Mouse (Mus musculus): Measurements from ENCODE around the gene Sin3a. TPM values are rescaled to one million over a fixed set of nuclear protein-coding genes. Genes with fewer than 3 reads are reported as not detected.

Gene Sin3a
- total RNA-seq (2021), result 10 to 100 TPM; 15.3 to 17.3 TPM
- long read RNA-seq, experiment 1, full-length matches to known transcripts, result 3 of 13 reads
- long read RNA-seq, experiment 1, partial matches to known transcripts, result 0 of 13 reads
- long read RNA-seq, experiment 1, other reads (novel, unspliced or antisense), result 10 of 13 reads
- long read RNA-seq, experiment 2, partial matches to known transcripts, result 1 of 3 reads
- long read RNA-seq, experiment 2, other reads (novel, unspliced or antisense), result 2 of 3 reads

DNA sequence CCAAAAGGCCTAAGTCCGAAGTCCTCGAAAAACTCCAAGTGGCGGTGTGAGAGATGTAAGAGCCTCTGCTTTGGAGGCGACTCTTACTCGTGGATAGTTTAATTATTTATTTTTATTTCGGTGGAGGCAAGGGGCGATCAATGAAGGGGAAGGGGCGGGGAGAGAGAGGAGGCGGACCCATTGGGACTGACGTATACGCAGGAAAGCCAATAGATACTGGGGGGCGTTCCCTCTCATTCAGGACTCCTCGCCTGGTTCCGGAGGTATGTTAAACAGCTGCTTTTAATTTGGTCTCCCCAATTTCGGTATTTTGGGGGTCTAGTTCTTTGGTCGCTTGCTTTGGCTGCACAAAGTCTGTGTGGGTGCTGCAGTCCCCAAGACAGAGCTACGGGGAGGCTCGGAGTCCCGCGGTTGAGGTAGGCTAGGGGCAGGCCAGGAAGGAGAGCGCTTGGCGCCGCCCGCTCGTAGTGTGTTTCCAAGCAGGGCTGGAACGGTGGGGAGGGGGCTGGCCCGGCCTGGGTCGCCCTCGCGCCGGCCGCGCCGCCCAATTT lies at the start of gene Sin3a:
Gene Sin3a, plus strand, starts transcription at position 240 of the 551 bp plus-strand sequence.
- peak; percentile 73 for DNase-seq (ENCODE audit: low spot score)

DNA sequence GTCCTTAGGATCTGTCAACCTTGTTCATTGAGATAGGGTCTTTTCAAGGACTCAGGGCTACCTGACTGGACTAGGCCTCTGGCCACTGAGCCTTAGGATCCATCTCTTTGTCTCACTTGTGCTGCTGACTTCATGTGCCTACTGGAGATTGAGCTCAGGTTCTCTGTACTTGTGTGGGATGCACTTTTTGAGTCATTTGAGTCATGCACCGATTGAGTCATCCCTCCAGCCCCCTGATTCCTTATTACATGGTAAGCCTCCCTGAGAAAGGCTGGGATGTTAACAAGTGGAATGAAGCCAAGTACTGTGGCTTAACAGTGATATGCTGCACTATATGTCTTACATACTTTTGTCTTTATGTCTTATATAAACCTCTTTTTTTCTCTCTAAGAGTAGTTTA lies 40.1 kb upstream of the Sin3a start:
- no peak for DNase-seq (ENCODE audit: low spot score)

DNA sequence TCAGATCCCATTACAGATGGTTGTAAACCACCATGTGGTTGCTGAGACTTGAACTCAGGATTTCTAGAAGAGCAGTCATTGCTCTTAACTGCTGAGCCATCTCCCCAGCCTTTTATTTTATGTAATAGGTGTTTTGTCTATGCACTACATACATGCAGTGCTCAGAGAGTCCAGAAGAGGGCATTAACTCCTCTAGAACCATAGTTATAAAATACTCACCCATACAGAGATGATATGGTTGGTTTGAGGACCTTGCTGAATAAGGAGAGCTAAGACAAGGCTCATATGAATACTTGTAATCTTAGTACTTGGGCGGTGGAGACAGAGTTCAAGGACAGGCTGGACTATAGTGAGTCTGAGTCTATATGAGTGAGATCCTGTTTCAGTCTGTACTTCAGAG lies 15.6 kb upstream of the Sin3a start:
- peak; percentile 73 for DNase-seq (ENCODE audit: low spot score)

DNA sequence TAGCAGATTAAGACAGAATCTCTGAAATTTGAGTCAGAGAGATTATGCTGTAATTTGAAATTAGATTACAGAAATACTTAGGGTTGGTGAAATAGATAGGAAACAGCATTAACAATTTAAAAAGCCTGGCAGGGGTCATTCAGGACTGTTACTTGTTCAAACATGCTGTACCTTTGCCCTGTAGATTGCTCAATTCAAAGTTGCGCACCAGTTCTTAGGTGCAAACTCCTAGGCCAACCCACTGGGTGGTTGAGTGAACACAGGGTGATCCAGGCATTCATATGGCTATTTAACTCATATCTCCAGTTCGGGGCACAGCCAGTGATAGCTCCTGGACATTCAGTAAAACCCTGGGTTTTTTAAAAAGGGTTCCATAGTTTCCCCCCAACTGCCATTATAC lies 7.7 kb upstream of the Sin3a start:
- no peak for DNase-seq (ENCODE audit: low spot score)

DNA sequence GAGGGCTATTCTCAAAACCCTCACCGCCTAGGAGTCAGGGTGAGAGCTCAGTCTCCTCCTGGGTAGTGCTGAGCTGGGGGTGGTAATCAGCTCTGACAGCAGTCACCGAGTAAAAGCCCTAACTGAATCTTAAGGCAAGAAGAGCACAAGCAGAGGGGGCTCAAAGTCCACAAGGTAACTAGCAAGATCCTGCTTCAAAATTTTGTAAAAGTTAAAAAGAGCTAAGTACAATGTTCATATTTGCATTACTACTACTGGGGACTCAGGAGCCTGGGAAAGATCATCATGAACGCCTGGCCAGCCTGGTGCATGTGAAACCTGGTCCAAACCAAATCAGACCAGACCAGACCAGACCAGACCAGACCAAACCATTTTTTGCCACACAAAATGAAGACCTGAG lies 3.6 kb upstream of the Sin3a start:
- DNase-seq (ENCODE audit: low spot score), result no peak

DNA sequence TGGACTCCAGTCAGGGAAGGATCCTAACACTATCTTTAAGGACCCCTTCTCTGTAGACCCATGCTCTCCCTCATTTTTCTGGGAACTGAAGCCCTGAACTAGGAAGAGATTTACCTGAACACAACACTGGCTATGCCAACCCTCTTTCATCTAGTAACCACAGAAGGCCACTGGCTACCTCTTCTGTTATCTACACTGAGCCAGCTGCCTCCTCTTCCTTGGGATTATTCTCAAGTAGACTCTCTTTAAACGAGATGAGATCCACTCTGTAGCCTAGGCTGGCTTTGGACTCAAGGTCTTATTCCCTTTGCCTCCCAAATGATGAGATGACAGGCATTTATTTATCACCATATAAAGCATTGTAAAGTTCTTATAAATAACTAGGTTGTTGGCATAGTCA lies 1.6 kb upstream of the Sin3a start:
- DNase-seq (ENCODE audit: low spot score), result no peak

DNA sequence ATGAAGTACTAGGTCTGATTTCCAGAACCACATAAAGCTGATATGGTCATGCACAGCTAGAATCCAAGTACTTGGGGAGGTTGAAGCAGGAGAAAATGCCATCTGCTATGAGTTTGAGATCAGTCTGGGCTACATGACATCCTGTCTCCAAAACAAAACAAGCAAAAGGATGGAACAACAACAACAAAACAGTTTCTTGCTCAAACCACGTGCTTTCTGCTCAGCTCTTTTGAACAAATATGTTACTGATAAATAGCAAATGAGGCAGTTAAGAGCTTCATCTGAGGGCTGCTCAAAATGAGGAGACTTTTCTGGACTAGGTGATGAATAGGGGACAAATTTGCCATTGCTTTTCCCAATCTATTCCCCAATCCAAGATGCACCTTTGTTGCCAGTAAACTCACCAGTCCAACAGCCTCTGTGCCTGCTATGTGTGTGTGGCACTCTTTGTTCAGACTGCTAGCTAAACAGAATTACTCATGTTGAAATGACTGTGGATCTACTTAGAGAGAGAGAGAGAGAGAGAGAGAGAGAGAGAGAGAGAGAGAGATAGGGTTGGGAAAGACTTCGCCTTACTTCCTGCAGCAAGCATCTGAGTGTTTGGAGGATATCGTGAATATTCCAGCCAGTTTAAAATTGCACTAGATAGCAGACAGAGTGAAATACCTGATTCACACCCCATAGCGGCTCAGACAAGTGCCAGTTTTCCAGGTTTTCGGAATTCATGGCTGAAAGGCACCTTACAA lies 867 bp upstream of the Sin3a start:
- no peak for DNase-seq (ENCODE audit: low spot score)

DNA sequence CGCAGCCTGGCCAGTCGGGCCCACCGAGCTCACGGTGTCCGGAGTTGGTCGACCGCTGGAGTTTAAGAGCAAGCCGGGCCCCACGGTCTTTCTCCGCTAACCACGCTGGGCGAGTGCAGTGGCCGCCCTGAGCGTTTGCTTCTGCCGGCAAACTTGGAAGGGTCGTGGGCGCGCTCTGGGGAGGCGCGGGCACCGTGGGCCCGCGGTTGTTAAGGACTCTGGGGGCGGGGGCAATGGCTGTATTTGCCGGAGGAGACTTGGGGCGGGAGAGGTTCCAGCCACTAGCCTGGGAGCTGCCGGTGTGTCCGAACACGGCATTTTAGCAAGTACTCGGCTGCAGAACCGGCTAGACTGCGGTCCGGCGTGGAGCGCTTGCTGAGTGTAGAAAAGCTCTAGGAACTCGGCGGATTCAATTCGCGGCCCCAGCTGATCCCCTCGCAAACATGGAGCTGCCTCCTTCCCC lies 717 bp downstream of the Sin3a start:
- DNase-seq (ENCODE audit: low spot score), result no peak

DNA sequence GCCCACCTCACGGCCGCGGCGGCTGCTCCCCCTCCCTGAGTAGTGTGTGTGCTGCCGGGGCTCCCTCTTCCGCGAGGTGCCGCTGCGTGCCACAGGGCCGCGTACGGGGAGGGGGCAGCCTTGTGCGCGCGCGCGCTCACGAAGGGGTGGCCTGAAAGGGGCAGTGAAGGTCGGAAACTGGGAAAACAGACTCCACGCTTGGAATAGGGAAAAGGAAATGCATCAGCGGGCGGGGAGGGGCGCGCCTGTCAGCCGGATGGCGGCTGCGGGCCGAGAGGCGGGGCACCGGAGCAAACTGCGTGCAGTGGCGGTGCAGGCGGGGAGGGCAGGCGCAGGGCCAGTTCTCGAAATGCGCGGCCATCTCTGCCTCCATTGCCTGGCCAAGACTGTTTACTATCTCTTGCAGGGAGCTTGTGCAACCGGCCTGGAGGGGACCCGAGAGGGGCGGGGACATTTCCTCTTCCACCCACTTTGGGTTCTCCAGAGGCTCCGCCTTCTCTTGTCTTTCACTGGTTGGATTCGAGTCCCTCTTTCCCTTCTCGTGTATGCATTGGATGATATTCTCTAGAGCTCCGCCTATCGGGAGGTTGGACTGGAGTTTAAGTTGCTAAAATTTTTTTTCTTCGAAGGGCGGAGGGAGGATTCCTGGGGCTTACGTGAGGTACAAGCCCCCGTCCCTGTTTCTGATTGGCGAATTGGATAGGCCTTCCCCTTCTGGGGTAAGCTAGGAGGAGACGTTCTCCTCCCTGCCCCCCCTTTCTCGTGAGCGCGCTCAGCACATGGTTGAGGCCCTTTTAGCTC lies 1.3 kb downstream of the Sin3a start:
- peak; percentile 99 for DNase-seq (ENCODE audit: low spot score)

DNA sequence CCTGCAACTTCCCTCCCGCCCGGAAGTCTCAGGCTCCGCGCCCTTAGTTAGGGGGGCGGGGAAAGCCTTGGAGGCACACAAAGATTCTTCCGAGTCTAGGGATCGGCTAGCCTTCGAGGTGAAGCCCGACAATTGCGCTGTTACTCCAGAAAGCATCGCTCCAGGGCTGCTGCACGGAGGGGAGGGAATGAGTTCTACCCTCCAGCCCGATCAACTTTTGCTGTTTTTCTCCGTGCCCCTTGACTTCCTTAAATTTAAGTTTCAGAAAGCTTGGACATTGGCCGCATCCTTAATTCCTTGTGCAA lies 1.9 kb downstream of the Sin3a start:
- no peak for DNase-seq (ENCODE audit: low spot score)

DNA sequence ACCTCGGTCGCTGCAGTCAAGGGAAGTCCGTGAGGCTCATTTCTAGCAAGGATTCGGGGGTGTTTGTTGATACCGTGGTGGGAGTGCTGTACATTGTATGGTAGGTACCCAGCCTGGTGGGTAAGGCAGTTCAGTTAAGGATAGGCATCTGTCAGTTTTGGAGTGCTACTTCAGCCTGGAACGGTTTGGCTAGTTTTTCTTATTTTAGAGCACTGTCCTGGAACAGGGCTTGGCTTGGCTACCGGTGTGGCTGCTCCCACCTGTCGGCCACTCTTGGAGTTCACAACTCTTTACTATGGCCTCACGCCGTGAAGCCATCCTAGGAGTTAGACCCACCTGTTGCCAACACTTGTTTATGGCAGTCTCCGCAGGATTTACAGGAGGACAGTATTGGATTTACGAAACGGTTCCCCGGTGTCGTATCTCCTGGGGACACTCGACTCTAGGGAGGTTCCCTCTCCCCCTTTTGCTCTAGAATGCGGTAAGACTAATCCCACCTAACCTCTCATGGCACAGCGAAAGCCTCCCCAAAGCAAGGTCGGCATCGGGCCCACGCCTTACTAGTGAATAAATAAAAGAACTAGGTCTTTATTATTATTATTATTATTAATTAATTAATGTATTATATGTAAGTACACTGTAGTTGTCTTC lies 2.5 kb downstream of the Sin3a start:
- peak; percentile 51 for DNase-seq (ENCODE audit: low spot score)

DNA sequence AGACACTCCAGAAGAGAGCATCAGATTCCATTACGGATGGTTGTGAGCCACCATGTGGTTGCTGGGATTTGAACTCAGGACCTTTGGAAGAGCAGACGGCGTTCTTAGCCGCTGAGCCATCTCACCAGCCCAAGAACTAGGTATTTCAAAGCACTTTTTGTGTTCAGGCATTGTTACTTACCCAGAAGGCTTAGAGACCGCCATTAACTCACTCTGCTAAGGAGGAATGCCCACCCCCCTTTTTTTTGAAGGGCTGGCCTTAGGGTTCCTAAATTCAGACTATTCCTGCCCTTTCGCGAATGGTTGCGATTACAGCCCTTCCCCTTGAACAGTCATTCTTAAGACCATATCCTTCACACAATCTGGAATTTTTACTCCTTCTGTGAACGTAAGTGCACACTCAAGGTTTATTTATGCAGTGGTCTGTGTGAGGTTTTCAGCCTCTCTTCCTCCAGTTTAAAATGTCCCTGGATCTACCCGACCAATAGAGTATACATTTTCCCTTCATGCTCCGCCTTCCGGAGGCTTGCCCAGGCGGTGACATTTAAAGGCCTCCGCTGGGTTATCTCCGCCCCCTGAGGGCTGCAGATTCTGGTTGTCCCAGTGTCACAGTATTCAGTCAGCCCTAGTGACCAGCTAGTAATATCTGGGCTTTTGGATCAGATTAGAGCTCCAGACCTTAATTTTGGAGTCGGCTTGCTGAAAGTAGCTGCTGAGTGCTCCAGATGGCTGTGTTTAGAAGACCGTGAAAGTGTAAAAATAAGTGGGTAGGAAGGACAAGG lies 3.2 kb downstream of the Sin3a start:
- peak; percentile 80 for DNase-seq (ENCODE audit: low spot score)

DNA sequence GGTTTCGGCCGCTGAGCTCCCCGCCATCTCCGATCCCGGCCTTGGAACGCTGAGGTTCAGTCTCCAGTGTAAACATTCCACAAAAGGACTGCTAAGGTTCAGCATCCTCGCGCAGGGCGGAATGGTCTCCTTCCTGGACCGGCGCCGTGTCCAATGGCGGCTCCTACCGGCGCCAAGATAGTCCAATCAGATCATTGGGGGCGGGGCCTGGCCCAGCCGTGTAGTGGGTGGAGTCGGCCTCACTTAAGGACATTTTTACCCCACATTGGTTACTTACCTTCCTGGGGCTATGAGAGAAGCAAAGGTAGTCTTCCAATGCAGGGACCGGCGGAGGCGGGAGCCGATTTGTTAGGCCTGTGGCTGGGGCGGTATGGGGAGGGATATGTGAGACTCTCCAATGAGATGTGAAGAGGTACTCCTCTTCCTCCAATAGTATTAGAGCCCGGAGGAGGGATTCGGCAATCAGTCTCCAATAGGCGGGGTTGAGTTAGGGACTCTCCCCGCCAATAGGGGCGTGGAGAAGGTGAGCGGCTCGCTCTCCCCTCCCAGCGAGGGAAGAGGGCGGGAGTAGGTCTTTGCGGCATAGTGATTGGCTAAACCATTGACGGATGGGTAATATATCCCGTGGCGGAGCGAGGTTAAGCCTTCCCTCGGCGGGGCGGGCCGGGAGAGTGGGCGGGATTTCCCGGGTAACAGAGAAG lies 4.0 kb downstream of the Sin3a start:
- peak; percentile 100 for DNase-seq (ENCODE audit: low spot score)

DNA sequence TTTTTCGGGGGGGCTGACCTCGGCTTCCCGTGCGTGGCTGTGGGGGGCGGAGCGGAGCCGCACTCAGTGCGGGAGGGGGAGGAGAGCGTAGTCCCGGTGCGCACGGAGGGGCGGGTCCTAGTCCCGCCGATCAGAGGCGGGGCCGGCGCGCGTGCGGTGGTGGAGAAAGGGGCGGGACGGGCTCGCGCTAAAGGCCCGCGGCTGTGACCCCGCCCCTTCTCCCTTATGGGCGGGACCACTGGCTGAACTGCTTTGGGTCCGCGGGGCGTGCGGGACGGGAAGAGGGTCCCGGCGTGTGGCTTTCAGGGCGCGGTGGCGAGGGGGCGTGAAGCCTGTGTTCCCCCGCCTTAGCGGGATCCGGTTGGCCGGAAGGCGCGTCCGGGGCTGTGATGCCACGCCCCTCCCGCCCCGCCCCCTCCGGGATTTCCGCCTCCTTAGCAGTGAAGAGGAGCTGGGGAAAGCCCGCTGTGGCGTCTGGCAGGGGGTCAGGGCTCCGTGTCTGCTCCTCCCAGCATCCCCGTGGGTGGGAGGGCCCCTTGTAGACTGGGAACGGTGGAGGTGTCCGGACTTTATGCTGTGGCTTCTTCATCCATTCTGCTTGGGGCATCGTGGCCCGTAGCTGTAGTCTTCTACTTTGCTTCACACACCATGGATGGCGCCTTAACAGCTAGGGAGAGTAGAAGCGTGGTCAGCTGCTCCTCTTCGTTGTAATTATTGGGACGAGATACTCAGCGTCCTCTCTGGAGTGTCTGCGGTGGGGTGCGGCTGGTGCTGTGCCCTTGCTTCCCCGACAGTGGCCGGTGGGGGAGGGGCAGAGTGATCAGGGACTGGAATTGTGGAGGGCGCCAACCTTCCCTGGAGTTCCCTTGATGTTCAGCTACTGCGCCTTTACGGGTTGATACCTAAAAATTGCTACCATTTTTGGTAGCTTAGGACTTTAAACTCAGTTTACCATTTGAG lies 5.1 kb downstream of the Sin3a start:
- DNase-seq (ENCODE audit: low spot score), result peak; percentile 88

DNA sequence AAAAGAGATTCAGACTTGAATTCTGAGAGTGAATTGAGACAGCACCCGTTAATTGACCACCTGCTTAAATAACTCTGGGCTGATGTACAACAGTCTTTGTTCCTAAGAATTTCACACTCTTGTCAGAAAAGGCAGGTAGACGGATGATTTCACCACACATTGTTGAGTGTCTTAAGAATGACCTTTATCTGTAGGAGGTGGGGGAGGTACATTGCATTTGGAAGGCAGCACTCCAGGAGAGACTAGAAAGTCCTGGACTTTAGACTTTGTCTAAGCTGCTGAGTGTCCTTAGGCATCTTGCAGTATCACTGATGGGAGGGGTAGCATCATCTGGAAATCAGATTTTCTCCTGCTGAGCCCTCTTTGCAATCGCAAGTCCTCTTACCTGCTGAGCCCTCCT lies 10.4 kb downstream of the Sin3a start:
- no peak for DNase-seq (ENCODE audit: low spot score)

DNA sequence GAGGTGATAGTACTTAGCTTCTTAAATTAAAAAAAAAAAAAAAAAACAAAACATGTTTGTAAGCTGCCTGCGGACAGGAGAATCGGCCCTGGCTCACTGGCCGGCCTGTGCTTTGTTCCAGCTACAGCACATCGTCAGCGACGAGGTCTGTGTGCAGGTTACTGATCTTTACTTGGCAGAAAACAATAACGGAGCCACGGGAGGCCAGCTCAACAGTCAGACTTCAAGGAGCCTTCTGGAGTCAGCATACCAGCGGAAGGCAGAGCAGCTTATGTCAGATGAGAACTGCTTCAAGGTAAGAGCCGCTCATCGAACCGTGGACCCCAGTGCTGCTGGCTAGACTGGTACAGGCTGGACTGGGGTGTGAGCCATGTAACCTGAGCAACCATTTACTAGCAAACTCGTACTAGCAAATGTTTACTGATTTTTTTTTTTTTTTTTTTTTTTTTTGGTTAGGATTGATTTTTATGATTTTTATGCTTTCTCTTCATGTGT lies 45.5 kb downstream of the Sin3a start:
- no peak for DNase-seq (ENCODE audit: low spot score)

DNA sequence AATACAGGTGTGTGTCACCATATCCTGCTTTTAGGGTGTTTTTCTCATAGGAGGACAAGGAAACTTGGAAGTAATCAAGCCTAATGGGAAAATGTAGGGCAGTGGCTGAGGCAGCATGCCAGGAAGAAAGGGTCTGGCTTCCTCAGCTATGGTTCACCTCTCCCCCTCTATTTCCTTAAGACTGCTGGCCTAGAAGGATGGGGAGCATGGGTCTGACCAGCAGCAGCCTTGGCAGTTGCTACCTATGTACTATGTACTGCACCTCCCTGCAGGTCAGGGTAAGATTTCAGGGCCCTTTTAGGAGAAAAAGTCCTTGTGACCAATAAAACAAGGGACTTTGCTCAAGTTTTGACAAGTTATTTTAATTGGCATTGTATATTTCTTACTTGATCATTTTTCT lies 57.8 kb downstream of the Sin3a start:
- DNase-seq (ENCODE audit: low spot score), result no peak

DNA sequence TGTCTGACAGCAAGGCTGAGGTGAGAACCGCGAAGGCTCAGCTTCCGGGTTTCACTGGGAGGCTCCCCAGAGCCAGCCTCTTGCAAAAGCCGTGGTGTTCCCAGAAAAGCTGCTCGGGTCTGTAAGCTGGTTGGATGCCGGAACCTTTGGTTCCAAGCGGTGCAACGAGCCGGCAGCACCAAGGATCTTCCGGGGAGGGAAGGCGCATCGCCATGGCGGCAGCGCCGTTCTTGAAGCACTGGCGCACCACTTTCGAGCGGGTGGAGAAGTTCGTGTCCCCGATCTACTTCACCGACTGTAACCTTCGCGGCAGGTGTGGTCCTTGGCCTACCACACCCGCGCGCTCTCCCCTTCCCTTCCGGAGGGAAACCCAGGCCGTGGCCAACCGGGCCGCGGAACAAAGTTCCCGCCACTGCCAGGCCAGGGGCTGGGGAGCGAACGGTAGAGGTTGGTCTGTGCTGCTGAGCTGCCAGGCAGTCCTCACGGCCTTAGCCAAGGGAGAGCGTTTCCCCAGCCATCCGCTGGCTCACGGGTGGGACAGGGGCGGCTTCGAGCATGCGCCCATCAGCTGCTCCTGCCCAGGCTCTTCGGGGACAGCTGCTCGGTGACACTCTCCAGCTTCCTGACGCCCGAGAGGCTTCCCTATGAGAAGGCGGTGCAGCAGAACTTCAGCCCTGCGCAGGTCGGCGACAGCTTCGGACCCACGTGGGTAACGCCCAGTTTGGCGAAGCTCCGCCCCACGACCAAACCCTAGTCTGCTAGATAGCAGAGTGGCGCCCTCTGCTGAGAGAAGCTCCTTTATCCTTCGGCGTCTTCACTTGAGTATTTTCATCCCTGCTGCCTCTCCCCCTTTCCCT lies 59.0 kb downstream of the Sin3a start, which contains the start of gene Man2c1:
Gene Man2c1, plus strand, starts transcription at position 114 of the 857 bp plus-strand sequence.
- DNase-seq (ENCODE audit: low spot score), result peak; percentile 95
